Mouse (Mus musculus): ENCODE results near the gene Rnf26.

Rnf26 gene

DNA sequence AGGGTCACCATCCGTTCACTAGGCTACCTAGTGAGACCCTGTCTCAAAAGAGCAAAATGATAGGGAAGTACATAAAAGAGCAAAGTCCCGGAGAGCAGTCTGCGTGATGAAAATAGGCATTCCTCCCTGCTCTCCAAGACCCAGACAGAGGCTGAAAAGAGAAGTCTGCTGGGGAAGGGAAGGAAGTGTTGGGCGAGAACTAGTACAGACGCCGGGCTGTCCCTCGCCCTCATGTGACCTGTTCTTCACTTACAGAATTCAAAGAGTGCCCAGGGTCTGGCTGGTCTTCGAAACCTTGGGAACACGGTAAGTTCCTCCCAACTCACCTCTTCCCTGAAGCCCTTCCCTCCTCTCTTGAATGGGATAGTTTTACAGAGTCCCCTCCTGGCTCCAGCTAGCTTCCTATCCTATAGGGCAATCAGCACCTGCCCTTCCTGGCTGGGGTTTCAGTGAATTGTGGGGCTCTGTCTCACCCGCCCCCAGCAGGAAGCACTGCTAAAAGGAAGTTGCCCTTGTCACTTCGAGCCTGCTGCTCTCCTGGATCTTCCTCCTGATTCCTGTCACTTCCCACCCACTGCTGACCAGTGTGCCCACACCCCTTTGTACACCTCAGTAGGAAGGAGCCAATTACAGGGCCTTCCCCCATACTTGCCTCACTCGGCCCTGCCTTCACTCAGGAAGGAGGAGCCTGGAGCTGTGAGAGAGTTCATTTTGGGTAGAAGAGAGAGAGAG, 24.3 kb downstream of the Rnf26 start:
- Histone ChIP-seq H3K36me3 (ENCODE audit: control insufficient read depth, insufficient read depth, low read length, poor library complexity, severe bottlenecking) (no peaks in the 10 kb centered on the region), H3K27me3 (ENCODE audit: control insufficient read depth, insufficient read depth, low read length, poor library complexity, severe bottlenecking) (no peaks in the 10 kb centered on the region)
- DNase-seq (ENCODE audit: low read depth, low spot score), result peak; percentile 29

GRCm38 (mm10) chr9:44087761-44088455, 25.4 kb downstream of the Rnf26 start:
- H3K36me3 ChIP-seq (ENCODE audit: control insufficient read depth, insufficient read depth, low read length, poor library complexity, severe bottlenecking), result no peaks in the 10 kb centered on the region
- peak; percentile 36 for DNase-seq (ENCODE audit: low read depth, low spot score)
- H3K27me3 ChIP-seq (ENCODE audit: control insufficient read depth, insufficient read depth, low read length, poor library complexity, severe bottlenecking), result no peaks in the 10 kb centered on the region; the same call in 1 of the 2 replicates

GRCm38 (mm10) chr9:44086960-44087359, 26.4 kb downstream of the Rnf26 start:
- Histone ChIP-seq H3K36me3 (ENCODE audit: control insufficient read depth, insufficient read depth, low read length, poor library complexity, severe bottlenecking) (no peaks in the 10 kb centered on the region), H3K27me3 (ENCODE audit: control insufficient read depth, insufficient read depth, low read length, poor library complexity, severe bottlenecking) (no peaks in the 10 kb centered on the region; the same call in 1 of the 2 replicates)

DNA sequence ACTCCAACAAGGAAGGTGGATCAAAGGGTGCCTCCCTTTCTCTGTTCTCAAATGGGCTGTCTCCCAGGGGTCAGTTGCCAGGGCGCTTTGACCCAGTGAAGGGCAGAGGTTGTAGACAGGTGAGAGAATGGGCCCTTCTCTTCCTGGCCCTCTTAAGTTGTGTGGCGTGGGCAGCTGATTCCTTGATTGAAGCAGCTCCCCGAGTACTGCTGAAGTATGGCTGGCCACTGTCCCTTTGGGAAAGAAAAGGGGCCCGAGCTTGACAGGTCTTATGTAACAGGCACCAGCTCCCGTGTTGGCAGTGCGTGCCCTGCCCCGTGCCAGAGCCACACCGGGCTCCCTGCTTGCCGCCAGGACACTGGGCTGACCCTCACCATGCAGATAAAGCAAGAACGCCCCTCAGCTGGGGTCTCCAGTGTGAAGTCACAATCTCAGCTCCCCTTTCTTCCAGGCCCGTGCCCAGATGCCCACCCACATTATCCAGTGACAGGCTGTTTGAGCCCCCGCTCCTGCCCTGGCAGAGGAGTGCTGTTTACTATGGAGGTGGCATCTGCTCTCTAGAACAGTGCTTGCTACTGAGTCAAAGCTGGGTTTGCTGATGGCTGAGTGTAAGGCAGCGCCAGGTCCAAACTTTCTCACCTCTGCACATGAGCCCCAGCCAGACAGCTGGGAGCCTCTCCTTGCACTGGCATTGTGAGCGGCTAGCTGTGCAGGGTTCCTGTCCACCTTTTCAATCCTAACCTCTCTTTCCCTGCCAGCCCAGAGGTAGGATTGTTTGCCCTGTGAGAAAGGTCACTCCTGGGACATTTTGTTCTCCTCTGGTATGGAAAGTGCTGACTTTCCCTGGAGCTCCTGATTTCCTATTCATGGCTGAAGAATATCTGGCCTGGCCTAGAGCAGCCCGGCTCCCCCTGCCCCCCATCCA, 27.3 kb downstream of the Rnf26 start:
- no peak for DNase-seq (ENCODE audit: low read depth, low spot score)
- H3K36me3 ChIP-seq (ENCODE audit: control insufficient read depth, insufficient read depth, low read length, poor library complexity, severe bottlenecking), result no peaks in the 10 kb centered on the region
- no peaks in the 10 kb centered on the region; the same call in 1 of the 2 replicates for H3K27me3 ChIP-seq (ENCODE audit: control insufficient read depth, insufficient read depth, low read length, poor library complexity, severe bottlenecking)

More at GRCm38 (mm10) chr9:44086960-44087359, 26.4 kb downstream of the Rnf26 start:
- DNase-seq (ENCODE audit: low read depth, low spot score), result no peak

GRCm38 (mm10) chr9:44085276-44085675, 28.0 kb downstream of the Rnf26 start:
- Histone ChIP-seq H3K27me3 (ENCODE audit: control insufficient read depth, insufficient read depth, low read length, poor library complexity, severe bottlenecking) (no peaks in the 10 kb centered on the region; the same call in 1 of the 2 replicates), H3K36me3 (ENCODE audit: control insufficient read depth, insufficient read depth, low read length, poor library complexity, severe bottlenecking) (no peaks in the 10 kb centered on the region)
- no peak for DNase-seq (ENCODE audit: low read depth, low spot score)

DNA sequence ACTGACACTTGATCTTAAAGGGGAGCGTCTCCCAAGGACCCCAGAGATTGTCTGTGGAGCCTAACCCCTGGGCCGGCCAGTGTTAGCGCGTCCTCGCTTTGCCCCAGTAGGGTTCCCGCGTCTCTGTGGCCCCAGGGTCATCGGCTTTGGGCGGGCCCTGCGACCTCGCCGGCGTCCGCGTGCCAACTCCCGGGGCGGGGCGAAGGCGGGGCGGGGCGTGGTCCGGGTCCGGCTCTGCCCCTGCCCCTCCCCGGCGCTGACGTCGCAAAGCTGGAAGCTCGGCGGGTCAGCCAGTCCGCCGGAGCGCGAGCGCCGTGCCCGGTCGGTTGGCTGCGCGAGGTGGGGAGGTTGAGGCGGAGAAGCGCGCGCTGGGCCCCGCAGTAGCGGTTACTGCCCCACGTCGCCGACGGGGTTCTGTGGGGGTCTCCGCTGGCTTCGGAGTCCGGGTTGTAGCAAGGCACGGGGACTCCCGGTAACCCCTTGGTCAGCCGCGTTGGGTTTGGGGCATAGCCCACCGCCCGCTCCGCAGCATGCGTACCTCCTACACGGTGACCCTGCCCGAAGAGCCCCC, 28.6 kb downstream of the Rnf26 start:
- no peaks in the 10 kb centered on the region; the same call in 1 of the 2 replicates for H3K27me3 ChIP-seq (ENCODE audit: control insufficient read depth, insufficient read depth, low read length, poor library complexity, severe bottlenecking)
- H3K36me3 ChIP-seq (ENCODE audit: control insufficient read depth, insufficient read depth, low read length, poor library complexity, severe bottlenecking), result no peaks in the 10 kb centered on the region
- DNase-seq (ENCODE audit: low read depth, low spot score), result peak; percentile 80

GRCm38 (mm10) chr9:44084236-44084635, 29.1 kb downstream of the Rnf26 start:
- Histone ChIP-seq H3K36me3 (ENCODE audit: control insufficient read depth, insufficient read depth, low read length, poor library complexity, severe bottlenecking) (no peaks in the 10 kb centered on the region), H3K27me3 (ENCODE audit: control insufficient read depth, insufficient read depth, low read length, poor library complexity, severe bottlenecking) (no peaks in the 10 kb centered on the region; the same call in 1 of the 2 replicates)
- DNase-seq (ENCODE audit: low read depth, low spot score), result no peak

- H3K36me3 ChIP-seq (ENCODE audit: control insufficient read depth, insufficient read depth, low read length, poor library complexity, severe bottlenecking), result no peaks in the 10 kb centered on the region
- DNase-seq (ENCODE audit: low read depth, low spot score), result no peak
- no peaks in the 10 kb centered on the region; the same call in 1 of the 2 replicates for H3K27me3 ChIP-seq (ENCODE audit: control insufficient read depth, insufficient read depth, low read length, poor library complexity, severe bottlenecking)
These were observed 29.8 kb downstream of the Rnf26 start for GRCm38 (mm10) chr9:44083392-44084121.

GRCm38 (mm10) chr9:44082266-44082665, 31.1 kb downstream of the Rnf26 start:
- H3K36me3 ChIP-seq (ENCODE audit: control insufficient read depth, insufficient read depth, low read length, poor library complexity, severe bottlenecking), result no peaks in the 10 kb centered on the region
- DNase-seq (ENCODE audit: low read depth, low spot score), result no peak
- H3K27me3 ChIP-seq (ENCODE audit: control insufficient read depth, insufficient read depth, low read length, poor library complexity, severe bottlenecking), result no peaks in the 10 kb centered on the region; the same call in 1 of the 2 replicates

- DNase-seq (ENCODE audit: low read depth, low spot score), result no peak
- H3K27me3 ChIP-seq (ENCODE audit: control insufficient read depth, insufficient read depth, low read length, poor library complexity, severe bottlenecking), result no peaks in the 10 kb centered on the region; the same call in 1 of the 2 replicates
- H3K36me3 ChIP-seq (ENCODE audit: control insufficient read depth, insufficient read depth, low read length, poor library complexity, severe bottlenecking), result no peaks in the 10 kb centered on the region
These were observed 31.7 kb downstream of the Rnf26 start for GRCm38 (mm10) chr9:44081581-44081980.

DNA sequence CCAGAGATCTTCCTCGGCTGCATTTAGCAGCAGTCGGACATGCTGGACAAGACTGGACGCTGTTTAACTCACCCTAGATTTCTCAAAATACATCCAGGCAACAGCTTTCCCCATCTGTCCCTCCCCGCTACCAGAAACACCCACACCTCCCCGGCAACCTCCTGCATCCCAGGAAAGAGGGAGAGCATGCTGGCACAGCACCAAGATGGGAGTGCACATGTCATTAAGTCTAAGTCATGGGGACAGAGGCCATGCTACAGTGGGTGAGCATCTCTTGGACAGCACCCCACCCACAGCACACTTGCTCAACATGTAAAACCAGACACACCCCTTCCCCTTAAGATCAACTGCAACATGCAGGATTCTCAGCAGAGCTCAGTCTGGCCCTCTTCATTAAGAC, 32.4 kb downstream of the Rnf26 start:
- Histone ChIP-seq H3K27me3 (ENCODE audit: control insufficient read depth, insufficient read depth, low read length, poor library complexity, severe bottlenecking) (no peaks in the 10 kb centered on the region; the same call in 1 of the 2 replicates), H3K36me3 (ENCODE audit: control insufficient read depth, insufficient read depth, low read length, poor library complexity, severe bottlenecking) (no peaks in the 10 kb centered on the region)
- DNase-seq (ENCODE audit: low read depth, low spot score), result no peak

GRCm38 (mm10) chr9:44079997-44080780, 33.1 kb downstream of the Rnf26 start:
- no peaks in the 10 kb centered on the region; the same call in 1 of the 2 replicates for H3K27me3 ChIP-seq (ENCODE audit: control insufficient read depth, insufficient read depth, low read length, poor library complexity, severe bottlenecking)
- H3K36me3 ChIP-seq (ENCODE audit: control insufficient read depth, insufficient read depth, low read length, poor library complexity, severe bottlenecking), result no peaks in the 10 kb centered on the region
- no peak for DNase-seq (ENCODE audit: low read depth, low spot score)

Data from splenic B cell, adult 2 months (primary cell).